Mouse (Mus musculus): Measurements from ENCODE around the gene Tcp11.

The Tcp11 gene

DNA sequence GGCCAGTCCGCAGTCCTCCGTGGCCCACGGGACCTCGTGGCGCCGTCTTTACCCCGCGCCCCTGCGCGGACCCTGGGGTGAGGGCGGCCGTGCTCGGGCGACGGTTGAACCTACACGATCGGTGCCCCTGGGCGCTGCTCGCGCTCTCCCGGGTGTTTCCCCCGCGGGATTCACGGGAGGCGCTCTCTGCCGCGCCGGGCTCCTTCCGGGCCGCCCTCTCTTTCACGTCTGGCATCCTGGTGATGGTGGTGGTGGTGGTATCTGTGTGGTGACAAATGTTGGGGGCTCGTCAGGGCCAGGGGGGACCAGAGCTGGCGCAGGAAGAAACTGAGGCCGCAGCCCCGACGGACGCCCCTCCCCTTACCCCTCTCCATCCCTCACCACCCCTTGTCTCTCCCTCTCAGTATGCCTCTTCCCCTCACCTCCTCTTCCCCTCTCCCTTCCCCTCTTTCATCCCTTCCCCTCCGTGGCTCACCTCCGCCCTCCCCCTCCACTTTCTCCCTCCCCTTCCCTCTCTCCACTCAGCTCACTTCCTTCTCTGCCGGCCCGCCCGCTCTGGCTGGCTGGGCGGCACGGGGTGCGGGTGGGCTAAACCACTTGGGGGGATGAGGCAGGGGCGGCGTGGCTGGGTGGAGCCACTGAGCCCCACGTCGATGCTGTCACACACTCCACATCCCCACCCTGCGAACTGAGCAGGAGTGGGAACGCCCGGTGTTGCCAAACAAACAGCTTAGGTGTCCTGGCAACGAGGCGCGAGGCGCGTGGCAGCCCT is at the start of gene Tcp11:
Gene Tcp11 (minus strand): TSS at position 595 of the 772 bp plus-strand sequence.
- DNase-seq, result peak; percentile 28

DNA sequence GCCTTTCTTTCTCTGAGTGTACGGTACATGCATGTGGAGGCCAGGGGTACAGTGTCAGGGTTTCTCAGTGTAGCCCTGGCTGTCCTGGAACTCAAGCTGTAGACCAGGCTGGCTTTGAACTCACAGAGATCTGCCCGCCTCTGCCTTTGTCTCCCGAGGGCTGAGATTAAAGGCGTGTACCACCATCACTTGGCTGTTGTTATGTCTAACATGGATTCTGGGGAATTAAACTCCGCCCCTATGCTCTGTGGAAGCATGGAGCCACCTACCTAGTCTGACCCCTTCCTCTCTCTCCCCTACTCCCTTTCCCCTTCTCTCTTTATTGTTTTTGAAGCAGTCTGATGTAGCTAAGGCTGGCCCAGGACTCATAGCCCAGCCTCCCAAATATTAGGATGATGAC is 49.4 kb upstream of the Tcp11 start:
- DNase-seq, result no peak

DNA sequence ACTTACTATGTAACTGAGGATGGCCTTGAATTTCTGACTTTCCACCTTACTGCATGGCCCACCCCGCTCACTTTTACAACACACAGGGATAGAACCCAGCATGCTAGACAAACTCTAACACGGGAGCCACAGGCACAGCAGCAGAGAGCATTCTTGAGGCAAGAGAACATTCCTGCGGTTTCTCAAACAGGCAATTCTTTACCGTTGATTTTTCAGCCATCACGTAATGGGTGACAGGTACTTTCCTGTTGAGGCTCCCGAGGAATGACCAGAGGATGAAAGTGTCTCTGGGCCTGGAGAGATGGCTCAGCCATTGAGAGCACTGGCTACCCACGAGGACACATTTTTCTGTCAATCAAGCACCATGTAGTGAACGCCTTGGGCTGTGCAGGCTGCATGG is 43.9 kb upstream of the Tcp11 start:
- DNase-seq, result no peak

DNA sequence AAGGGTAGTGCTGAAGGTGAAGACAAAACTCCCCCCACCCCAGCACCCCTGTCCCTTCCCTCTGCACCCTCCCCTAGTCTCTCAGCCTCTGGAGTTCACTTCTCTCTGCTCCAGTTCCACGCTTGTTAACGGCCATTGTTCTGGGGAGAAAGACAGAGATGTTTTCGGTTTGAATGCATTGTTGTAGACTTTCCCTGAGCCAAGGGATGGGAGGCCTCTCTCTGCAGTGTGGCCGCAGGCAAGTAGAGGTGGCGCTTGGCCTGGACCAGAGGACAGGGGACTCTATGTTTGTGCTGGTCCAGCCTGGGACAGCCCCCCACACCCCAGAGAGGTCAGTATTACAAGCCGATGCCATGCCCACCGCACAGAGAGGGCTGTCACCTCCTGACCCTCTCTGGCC is 43.2 kb upstream of the Tcp11 start:
- DNase-seq, result no peak

DNA sequence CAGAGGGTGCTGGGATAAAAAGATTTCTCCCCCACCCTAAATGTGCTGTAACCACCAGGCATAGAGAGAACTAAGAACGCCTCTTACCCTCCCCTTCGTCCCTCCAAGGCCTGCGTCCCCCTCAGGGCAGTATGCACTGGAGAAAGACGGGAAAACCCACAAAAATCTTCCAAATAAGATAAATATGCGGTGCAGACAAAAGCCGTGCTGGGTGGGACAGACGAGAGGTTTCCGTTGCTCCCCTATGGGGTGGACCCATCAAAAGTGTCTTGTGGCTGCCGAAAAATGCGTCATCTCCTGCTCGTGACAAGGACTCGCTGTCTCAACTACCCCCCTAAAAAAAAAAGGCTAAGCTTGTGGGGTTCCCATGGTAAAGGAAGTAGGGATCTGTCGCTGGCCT is 42.5 kb upstream of the Tcp11 start:
- DNase-seq, result no peak

DNA sequence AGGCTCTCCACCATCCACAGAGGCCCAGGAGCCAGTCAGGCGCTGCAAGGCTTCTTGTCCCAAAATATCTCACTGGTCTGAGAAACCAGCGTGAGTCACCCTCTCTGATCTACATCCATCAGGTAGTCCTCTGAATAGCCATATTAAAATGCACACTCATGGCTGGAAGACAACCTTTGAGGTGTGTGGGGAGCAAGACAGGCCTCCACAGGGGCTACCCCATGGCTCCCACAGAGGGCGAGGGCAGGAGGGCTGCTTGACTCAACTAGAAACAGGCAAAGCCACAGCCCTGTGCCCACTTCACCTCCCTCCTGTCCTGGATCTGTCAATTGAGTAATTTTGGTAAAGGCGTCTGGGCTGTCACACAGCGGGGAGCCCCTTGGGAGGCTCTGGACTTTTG is 40.0 kb upstream of the Tcp11 start:
- no peak for DNase-seq

DNA sequence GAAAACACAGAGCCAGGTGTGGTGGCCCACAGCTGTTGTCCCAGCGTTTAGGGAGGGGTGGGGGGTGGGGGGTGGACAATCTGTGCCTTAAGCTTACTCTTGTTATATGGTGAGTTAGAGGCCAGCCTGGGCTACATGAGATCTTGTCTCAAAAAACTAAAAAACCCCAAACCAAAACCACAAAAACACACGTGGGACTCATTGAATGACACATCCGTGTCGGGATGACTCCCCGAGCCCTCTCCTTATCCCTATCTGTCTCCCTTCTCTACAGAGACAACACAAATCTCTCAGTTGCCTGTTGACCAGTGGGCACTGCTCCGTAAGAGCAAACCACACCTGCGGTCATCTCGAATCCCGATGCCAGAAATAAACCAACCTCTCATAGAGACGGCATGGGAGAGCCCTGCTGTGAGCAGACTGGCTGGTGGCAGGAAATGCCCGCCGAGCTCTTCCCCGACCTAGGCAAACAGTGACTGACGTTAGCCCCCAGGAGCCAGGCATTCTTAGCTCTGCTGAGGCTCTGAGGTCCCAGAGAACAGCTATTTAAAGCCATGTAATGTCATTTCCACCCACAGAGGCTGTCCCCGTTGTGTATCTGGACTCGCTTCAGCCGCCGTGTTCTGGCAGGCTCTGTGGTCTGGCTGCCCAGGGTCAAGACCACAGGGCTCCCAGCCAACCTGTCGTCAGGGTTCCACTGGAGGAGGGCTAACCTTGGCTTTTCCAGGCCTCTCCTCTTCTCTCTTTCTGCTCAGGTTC is 37.2 kb upstream of the Tcp11 start:
- no peak for DNase-seq

DNA sequence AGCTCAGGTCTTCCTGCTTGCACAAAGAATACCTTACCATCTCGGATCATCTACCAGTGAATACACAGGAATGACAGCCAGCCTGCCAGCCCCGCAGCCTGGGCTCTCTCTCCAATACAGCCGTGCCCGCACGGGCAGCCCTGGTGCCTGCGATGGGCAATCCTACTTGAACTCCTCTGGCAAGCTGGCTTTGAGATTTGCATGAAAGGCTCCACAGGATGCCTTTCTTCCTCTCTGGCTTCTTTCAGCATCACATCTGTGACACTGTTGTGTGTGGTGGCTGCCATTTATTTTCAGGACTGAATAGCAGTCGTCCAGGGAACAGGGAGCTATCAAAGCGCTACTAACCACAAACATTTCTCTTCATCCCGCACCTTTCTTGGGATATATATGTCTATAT is 35.9 kb upstream of the Tcp11 start:
- no peak for DNase-seq

DNA sequence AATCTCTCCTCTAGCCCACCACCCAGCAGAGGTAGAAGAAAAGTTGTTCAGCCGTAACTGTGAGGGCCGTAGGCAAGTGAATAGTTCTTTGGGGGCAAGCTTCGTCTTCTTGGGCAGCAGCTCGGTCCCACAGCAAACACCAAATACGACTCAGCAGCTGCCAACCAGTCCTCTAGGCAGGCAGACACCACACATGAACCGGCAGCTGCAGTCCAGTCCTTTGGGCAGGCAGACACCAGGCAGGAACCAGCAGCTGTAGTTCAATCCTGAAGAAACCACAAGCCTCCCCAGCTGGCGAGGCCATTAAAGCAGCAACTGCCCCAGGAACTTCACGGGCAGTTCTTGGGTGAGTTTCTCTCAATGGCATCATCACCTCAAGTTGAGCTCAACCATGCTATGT is 31.8 kb upstream of the Tcp11 start:
- no peak for DNase-seq

DNA sequence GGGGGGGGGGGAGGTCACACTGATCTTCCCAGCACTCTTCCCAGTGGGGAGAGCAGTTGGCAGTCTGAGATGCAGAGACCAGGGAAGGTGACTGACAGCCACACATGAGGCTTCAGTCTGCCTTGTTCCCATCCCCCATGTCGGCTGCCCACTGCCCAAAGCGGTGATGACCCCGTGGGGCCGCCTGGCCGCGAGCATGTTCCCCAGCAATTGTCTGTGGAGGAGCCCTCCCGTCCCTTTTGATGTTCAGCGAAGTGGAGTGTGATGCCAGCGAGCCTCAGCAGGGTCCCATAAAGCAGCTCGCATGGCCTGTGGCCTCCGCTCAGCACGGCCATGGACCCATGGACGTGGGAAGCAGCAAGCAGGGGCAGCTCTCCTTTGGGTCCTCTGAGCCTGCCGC is 26.8 kb upstream of the Tcp11 start:
- no peak for DNase-seq

DNA sequence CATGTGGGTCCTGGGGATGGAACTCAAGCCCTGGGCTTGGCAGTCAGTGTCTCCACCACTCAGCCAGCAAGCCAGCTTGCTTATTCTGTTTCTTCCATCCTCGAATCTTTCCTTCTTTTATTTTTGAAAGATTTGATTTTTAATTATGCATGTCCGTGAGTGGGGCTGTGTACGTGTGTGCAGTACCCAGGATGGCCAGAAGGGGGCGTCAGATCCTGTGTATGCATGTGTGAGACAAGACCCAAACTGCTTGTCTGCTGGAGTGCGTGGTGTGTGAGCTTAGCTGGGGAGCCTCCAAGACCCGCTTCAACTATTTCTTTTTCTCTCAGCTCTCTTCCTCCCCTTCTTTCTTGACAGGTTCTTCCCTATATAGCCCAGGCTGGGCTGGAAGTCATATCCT is 25.9 kb upstream of the Tcp11 start:
- no peak for DNase-seq

DNA sequence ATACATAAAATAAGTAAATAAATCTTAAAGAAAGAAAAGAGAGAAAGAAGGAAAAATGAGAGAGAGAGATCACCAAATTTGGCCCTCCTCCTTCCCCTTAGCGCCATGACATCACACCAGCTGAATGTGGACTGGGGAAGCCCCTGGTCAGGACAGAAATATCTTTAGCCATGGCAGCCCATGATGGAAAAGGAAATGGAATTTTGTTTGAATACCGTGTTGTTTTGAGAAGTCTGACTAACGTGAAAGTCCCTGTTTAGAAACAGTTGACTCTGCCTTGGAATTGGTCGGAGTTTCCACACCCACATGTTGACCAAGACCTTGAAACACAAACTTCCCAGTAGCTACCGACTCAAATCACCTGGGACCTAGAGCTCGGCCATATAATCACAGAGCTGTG is 24.0 kb upstream of the Tcp11 start:
- DNase-seq, result no peak

DNA sequence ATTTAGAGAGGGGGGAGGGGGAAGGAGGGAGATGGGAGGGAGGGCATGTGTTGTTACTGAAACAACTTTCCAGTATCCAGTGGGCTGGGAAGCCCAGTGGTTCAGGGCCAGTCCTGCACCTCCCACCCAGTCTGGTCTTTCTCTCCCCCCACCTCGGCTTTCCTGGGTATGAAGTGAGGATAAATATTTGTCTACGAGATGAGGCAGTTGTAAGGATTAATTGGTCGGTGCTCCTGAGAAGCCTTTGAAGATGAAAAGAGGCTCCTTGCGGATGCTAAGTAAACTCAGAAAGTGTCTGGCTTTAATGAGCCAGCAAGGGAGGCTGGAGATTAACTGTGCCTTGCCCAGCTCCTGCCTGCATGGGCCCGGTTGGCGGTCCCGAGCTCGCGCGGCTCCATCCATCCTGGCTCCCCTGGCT is 21.5 kb upstream of the Tcp11 start:
- DNase-seq, result no peak

DNA sequence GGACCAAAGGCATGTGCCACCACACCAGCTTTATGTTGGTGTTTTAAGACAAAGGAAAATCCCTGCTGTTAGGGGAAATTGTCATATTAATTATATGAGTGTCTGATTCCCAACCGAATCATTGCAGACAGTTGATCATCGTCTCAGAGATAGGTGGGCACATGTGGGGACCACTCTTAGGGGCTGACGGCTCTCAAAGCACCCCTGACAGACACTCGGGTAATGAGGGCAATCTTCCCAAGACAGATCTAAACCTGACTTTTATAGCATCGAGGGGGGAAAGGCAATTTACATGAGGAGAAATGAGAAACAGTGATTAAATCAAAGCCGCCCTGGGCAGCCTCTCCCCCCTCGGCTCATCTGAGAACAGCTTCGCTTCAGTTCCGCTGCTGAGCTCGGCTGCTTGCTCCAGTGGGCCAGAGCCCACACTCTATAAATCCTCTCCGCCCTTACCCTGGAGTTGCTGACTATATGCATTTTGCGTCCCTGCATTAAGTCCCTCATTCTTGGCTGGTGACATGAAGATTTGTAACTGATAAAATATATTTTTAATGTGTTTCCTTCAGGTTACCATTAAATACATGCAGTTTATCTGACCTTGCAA is 20.9 kb upstream of the Tcp11 start:
- no peak for DNase-seq

DNA sequence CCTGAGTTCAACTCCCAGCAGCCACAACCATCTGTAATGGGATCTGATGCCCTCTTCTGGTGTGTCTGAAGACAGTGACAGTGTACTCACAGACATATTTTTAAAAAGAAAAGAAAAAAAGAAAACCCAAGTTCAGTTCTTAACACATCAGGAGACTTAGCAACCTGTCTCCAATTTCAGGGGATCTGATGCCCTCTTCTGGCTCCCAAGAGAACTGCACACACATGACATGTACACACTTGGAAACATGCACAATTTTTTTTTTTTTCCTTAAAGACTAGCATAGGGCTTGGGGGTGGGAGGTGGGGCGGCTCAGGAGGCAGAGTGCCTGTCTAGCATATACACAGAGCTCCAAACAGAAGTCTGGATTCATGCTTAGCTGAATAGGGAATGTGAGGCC is 20.2 kb upstream of the Tcp11 start:
- DNase-seq, result no peak

DNA sequence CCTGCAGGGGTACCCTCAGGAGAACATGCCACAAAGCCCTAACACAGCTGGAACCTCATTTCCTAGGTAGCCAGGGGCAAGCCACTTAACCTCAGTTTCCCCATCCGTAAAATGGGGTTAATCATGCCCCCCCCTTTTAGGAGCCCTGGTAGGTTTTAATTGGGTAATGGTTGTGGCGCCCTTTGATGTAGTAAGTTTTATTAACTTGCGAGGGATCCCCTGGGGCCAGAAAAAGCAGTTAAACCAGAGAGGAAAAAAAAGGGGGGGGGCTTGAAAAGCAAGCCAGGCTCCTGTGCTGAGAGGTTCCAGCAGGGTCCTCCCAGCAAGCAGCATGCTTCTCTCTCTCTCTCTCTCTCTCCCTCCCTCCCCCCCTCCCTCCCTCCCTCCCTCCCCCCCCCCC is 18.6 kb upstream of the Tcp11 start:
- DNase-seq, result no peak

DNA sequence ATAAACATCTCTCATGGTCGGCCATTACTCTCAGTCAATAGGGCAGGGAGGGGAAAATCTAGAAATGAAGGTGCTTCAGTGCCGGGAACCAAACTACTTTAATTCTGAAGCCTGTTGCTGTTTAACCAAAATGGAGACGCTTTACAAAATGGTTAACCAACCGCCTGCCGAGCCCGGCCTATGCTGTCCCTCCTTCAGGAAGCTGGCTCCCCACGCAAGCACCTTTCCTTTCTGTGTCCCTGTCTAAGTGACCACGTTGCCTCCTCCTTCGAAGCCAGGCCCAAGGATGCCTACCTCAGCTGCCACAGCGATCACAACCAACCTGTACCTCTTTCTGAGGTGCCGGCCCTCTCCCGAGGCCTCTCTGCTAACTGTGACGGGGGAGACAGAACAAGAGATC is 16.9 kb upstream of the Tcp11 start:
- DNase-seq, result peak; percentile 38

DNA sequence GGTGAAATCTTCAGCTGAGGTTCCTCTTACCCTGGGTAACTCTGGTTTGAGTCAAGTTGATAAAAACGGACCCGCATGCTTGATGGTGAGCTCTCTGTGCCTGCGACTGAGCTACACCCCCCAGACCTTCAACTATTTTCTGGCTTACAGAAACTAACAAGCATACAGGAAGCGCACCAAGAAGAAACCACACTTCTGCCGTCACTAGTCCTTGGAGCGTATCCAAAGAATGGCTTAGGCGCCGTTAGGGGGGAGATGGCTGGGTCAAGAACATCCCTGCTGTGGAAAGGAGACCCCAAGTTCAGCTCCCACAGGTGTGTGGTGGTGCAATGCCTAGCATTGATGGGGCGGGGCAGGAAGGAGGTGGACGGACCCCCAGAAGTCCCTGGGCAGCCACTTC is 16.0 kb upstream of the Tcp11 start:
- no peak for DNase-seq

DNA sequence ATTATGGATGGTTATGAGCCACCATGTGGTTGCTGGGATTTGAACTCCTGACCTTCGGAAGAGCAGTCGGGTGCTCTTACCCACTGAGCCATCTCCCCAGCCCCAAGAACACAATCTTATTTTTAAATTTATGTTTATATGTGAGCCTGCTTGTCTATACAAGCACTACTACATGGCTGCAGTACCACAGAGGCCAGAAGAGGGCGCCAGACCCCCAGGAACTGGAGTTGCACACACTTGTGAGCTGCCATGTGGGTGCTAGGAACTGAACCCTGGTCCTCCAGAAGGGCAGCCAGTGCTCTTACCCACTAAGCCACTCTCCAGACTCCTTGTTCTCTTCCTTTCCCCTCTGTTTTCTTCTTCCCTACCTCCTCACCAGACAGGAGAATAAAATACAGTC is 13.4 kb upstream of the Tcp11 start:
- no peak for DNase-seq

DNA sequence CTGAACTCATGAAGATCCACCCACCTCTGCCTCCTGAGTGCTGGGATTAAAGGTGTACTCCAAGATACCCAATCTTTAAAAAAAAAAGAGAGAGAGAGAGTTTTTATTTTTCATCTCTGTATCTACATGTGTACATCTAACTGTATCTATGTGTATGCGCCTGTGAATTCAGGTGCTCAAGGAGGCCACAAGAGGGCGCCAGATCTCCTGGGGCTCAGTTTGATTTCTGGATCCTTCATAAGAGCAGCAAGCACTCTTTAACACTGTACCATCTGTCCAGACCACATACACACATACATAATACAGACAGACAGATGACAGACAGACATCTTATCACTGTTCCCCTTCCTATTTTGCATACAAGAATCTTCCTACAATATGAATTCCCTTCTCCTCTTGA is 11.9 kb upstream of the Tcp11 start:
- DNase-seq, result no peak

DNA sequence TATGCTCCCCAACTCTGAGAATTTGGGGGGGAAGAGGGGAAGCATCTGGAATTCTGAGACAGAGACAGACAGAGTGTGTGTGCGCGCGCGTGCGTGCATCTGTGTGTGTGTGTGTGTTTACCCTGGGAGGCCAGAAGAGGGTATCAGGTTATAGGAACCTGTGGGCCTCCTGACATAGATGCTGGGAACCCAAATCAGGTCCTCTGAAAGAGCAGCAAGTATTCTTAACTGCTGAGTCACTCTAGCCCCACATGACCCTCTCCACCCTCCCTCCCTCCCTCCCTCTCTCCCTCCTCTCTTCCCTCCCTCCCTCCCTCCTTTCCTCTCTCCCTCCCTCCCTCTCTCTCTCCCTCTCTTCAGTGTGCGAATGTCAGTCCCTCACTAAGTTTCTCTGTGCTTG is 8.3 kb upstream of the Tcp11 start:
- DNase-seq, result no peak

DNA sequence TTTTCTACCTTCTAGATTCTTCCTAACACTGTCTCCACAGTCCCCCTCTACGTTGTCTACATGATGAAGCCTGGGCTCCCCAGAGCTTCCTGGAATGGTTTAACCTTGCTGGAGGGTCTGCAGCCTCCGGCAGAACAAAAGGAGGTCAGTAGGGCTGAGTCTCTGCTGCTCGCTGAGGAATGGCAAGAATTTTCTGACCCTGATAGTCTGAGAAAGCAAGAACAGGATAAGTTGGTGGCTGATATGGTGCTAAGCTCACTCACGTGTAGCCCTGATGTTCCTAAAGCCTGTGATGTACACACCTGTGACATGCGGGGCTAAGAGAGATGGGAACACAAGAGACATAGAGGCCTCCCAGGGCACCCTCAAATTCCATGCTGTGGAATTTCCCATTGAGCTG is 7.0 kb upstream of the Tcp11 start:
- no peak for DNase-seq

DNA sequence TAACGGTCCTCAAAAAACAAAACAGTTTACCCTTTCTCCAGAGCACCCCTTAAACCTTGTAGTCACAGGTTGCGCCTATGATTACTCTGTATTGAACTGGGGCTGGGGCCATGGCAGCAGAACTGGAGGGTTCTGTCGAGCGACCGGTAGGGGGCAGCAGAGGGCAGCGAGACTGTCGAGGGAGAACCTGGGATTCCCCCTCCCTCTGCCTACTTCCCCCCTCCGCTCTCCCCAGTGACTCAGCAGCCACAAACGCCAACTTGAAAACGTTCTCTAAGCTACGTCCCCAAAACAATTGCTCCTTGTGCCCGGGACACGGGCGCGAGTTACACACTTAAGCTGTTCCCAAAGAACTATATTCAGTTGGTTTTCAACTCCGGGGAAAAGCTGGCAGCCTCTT is 4.5 kb upstream of the Tcp11 start:
- peak; percentile 72 for DNase-seq

DNA sequence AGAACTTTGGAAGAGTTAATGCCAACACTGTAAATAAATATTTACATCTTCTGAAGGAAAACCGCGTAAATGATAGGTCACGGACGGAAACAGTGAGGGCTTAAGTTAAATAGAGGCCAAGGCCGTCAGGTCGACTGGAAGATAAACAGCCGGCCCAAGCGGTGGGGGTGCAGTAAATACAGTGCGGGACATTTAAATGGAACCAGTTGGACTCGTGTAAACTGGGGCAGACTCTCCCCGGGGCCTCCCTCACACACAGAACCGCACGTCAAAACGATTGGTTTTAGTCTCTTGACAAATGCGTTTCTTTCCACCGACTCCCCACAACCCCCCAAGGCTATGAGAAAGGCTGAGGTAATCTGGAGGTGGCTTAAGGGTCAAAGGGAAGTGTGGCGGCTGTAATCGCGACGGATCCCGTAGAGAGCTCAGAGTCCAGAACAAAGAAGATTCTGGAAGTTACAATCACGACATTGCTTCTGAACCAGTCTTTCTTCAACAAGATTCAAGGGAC is 4.0 kb upstream of the Tcp11 start:
- DNase-seq, result no peak

Measured in kidney, adult 11 months (tissue).